Mouse (Mus musculus) brain, embryonic 14.5 days (tissue): ENCODE measurements around the gene Tcf12.

ENCODE experiments used
- CTCF ChIP-seq: fragments of 200-500 bp; IDR thresholded peaks from 2 replicates; pipeline ENCODE4 v1.5.1; 2012; ENCODE audit warnings: inconsistent platforms, mild to moderate bottlenecking, moderate library complexity, borderline replicate concordance; ENCODE audit not compliant: insufficient read depth, insufficient read length; ENCODE audit errors: extremely low read depth
- POLR2A ChIP-seq: fragments of 200-500 bp; IDR thresholded peaks from 2 replicates; pipeline ENCODE4 v1.6.1; 2012; ENCODE audit warnings: mild to moderate bottlenecking, inconsistent platforms, borderline replicate concordance; ENCODE audit not compliant: poor library complexity, insufficient read depth, insufficient read length, severe bottlenecking; ENCODE audit errors: extremely low read depth

DNA sequence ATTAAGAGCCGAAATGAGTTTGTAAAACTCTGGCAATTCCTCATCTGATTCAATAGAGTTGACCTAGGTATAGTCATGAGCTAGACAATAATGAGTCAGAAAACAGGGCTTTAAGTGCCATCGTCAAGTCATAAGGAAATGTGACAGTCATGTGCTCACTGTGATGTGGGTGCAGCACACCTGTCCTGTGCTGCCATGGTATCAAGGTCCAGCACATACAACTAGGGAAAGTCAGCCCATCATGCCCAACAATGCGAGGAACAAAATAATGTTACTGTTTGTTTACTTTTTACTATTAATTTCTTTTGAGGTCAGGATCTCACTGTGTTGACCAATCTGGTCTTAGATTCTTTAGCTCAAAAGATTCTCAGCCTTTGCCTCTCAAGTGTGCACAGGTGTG lies 130.6 kb downstream of the Tcf12 start:
- TF ChIP-seq CTCF (no peak), POLR2A (no peak)
